Comparison of ENCODE assay signal across 9 mouse cellular contexts in the genomic region with DNA sequence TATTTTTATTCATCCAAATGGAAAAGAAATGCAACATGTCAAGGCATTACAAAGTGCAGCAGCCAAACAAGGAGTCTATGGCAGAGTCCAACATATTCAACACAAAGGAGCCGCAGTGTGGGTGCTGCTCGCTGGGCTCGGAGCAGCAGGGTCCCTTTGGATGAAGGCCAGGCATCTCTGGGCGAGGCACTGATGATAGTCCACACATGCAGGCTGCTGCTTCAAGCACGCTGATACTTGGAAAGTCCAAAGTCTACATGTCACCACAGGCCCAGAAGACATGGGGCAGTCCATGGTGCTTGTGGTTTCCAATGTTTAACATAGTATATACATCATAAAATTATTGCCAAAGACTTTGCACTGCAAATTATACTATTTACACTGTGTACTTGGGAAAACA. TPM values are rescaled to one million over a fixed set of nuclear protein-coding genes. Genes with fewer than 3 reads are reported as not detected.
DNase-seq lines count a peak whose midpoint lies in the region; ATAC-seq and TF ChIP-seq lines count a peak whose summit lies in the region.
"Had no signal": no experiment of that assay in that cellular context is flagged by ENCODE, and none has a peak within 500 bp of the region (broad histone marks: within the 10 kb centered on the region; RNA-seq: fewer than 3 reads in every experiment).

No protein-coding gene starts in this region.

- no peaks in the 10 kb centered on the region for H3K9me3 ChIP-seq in kidney, embryonic 15.5 days (replicated peaks)
- no peaks in the 10 kb centered on the region for H3K9me3 ChIP-seq in stomach, postnatal 0 days (ENCODE audit: control insufficient read depth, low read length)
- H3K9me3 ChIP-seq: megakaryocyte, embryonic 14.5 days had no signal

- H3K4me3 ChIP-seq in kidney, embryonic 15.5 days (replicated peaks): no peak overlapping the region
- no peak overlapping the region for H3K4me3 ChIP-seq in stomach, postnatal 0 days (ENCODE audit: low read depth, low read length)
- H3K4me3 ChIP-seq: megakaryocyte, embryonic 14.5 days had no signal

- H3K27me3 ChIP-seq in kidney, embryonic 15.5 days: no peaks in the 10 kb centered on the region
- H3K27me3 ChIP-seq in stomach, postnatal 0 days (ENCODE audit: control insufficient read depth, insufficient read depth, low read length): no peaks in the 10 kb centered on the region
- H3K27me3 ChIP-seq: megakaryocyte, embryonic 14.5 days had no signal

- peak; percentile 28 to 43 for DNase-seq in cerebellum, postnatal 14 days
- DNase-seq in cerebellum, adult 11-12 months: no peak
- peak; percentile 56 for DNase-seq in kidney, postnatal 10 days
- DNase-seq in lung, postnatal 4 days: peak; percentile 22 to 61
- no peak for DNase-seq in lung, postnatal 25 days (ENCODE audit: low spot score)
- peak; percentile 48 for DNase-seq in stomach, postnatal 0 days (ENCODE audit: low spot score)

- TF ChIP-seq CTCF in stomach, postnatal 0 days (IDR thresholded peaks at IDR 0.05; ENCODE audit: low read depth): no peak

- TF ChIP-seq EP300 in stomach, postnatal 0 days (optimal IDR thresholded peaks at IDR 0.05): no peak

- H3K9ac ChIP-seq in kidney, embryonic 15.5 days: no peak overlapping the region
- H3K9ac ChIP-seq in stomach, postnatal 0 days (ENCODE audit: low read length): no peak overlapping the region

- no peak overlapping the region for H3K4me2 ChIP-seq in kidney, embryonic 15.5 days
- H3K4me2 ChIP-seq in stomach, postnatal 0 days (replicated peaks; ENCODE audit: low read depth): no peak overlapping the region

- peaks cover 50% of the 10 kb centered on the region for H3K36me3 ChIP-seq in kidney, embryonic 15.5 days
- peaks cover 6% of the 10 kb centered on the region; the same call in 1 of the 2 replicates for H3K36me3 ChIP-seq in stomach, postnatal 0 days (ENCODE audit: control insufficient read depth, insufficient read depth, low read length)

- no peak overlapping the region for H3K27ac ChIP-seq in kidney, embryonic 15.5 days
- no peak overlapping the region for H3K27ac ChIP-seq in stomach, postnatal 0 days (replicated peaks)

- no peaks in the 10 kb centered on the region for H3K4me1 ChIP-seq in kidney, embryonic 15.5 days
- H3K4me1 ChIP-seq in stomach, postnatal 0 days (replicated peaks; ENCODE audit: control insufficient read depth, insufficient read depth): peaks cover 2% of the 10 kb centered on the region; the same call in 1 of the 2 replicates

- no peak for ATAC-seq in kidney, embryonic 15.5 days (replicated peaks; ENCODE audit: low FRiP score)
- peak; percentile 72; the same call in 1 of the 2 replicates for ATAC-seq in stomach, postnatal 0 days (ENCODE audit: low FRiP score, low TSS enrichment)
- ATAC-seq in CD4-positive, CD25-positive, alpha-beta regulatory T cell, adult 4 months: no peak

- WGBS in kidney, embryonic 15.5 days: 90% methylated on average over 5 of the region's 5 CpGs
- WGBS in stomach, postnatal 0 days: 28% methylated on average over 5 of the region's 5 CpGs

RNA-seq across cellular contexts. Expression of a gene that starts 53.8 kb away (rescaled TPM):
- 1.4 and 1.7 TPM in 2 replicates for polyA plus RNA-seq in kidney, embryonic 15.5 days (2015; fragmentation: Nextera tagmentation; extraction: Ambion mirVana)
- polyA plus RNA-seq in stomach, postnatal 0 days (2015; fragmentation: Nextera tagmentation; extraction: Ambion mirVana): 0.29 and 0.69 TPM in 2 replicates
- 1 to 10 TPM in 1 of 2 experiments, under 1 TPM in 1; 0.90 to 1.1 TPM for polyA plus RNA-seq in CD4-positive, CD25-positive, alpha-beta regulatory T cell, adult 4 months (2017; shearing (Covaris generic))

Comparison
In these comparisons a context has a peak if more than half of its experiments do, and no peak if none do; other contexts are left out.
1. DNase-seq: peak in cerebellum, postnatal 14 days (2 of 2), kidney, postnatal 10 days (single experiment), lung, postnatal 4 days (2 of 2) and stomach, postnatal 0 days (single experiment); none in cerebellum, adult 11-12 months (single experiment) and lung, postnatal 25 days (single experiment).